Mouse (Mus musculus) lung, adult 18-20 months (tissue): Measurements from ENCODE around the gene Haus3.
A peak's percentile ranks its signal among the peaks of the same experiment; 100 is the strongest.

Experiments used
- DNase-seq, 2 experiments: peaks; one replicate each; pipeline ENCODE4 v3.0.0; 2022; ENCODE audit warnings: mixed read lengths in 2 of 2

Gene Haus3

GRCm38 (mm10) chr5:34186391-34186790 is 17.1 kb upstream of the Haus3 start:
- DNase-seq = peak; percentile 37 to 46

DNA sequence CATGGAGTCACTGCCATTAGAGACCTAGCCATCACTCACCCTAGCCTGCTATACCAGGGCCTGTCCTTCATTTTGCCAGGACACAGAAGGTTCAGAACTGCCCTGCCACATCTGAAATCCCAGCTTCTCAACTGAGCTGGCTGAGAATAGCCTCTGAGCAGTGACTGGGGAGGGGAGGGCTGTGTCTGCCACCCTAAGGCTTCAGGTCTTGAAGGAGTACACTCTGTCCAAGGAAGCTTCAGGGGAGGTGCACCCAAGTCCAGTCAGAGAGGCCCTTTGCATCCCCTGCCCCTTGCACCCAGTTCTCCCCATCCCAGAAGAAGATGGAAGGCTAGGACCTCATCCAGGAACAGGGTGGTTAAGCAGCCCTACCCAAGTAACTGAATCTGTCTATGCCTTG is 16.5 kb upstream of the Haus3 start:
- no peak for DNase-seq

- DNase-seq = peak in 1 of 2 experiments; percentile 3
These were observed 15.8 kb upstream of the Haus3 start for GRCm38 (mm10) chr5:34185051-34185580.

GRCm38 (mm10) chr5:34183976-34184375 is 14.6 kb upstream of the Haus3 start:
- peak in 1 of 2 experiments; percentile 1 for DNase-seq

GRCm38 (mm10) chr5:34183156-34183880 is 14.0 kb upstream of the Haus3 start:
- peak; percentile 83 to 90 for DNase-seq

- DNase-seq = peak; percentile 50 to 59
These were observed 13.2 kb upstream of the Haus3 start for GRCm38 (mm10) chr5:34182486-34182885.

DNA sequence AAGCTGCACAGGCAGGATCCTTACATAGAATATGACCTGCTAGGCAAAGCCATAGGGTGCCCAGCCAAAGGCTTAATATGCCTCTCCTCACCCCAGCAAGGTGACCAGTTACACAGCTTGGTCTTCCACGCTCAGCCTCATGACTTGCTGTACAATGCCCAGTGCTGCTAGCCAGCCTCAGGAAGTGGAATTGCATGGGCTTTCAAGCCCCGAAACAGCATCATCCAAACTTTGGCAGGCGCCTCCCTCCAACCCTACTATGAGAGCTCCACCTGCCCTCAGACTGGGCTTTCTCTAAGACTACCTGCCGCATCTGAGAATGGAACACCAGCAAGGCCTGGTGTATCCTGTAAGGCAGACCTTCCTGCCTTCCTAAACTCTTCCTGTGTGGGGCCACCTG is 8.5 kb upstream of the Haus3 start:
- DNase-seq = no peak

DNA sequence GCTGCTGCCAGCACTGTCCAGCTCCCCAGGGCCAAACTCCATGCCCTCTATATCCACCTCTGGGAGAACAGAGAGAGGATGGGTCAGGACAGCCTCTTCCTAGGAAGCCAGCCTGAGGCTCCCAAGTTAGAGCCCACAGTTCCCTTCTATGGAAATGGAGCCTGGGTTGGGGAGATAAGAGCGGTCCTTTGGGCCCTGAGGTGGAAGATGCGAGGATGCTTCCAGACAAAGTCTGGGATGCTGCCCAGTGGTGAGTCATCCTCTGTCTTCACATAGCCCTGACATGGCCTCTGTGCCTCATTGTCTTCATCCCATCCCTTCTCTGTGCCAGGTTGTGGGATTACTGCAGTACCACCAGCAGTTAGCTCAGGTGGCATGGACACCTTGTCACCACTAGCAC is 7.8 kb upstream of the Haus3 start:
- DNase-seq = no peak

- no peak for DNase-seq
These were observed 7.4 kb upstream of the Haus3 start for GRCm38 (mm10) chr5:34176691-34177090.

GRCm38 (mm10) chr5:34175403-34175694 is 6.0 kb upstream of the Haus3 start:
- DNase-seq = no peak

GRCm38 (mm10) chr5:34174550-34175402 is 5.4 kb upstream of the Haus3 start:
- no peak for DNase-seq

DNA sequence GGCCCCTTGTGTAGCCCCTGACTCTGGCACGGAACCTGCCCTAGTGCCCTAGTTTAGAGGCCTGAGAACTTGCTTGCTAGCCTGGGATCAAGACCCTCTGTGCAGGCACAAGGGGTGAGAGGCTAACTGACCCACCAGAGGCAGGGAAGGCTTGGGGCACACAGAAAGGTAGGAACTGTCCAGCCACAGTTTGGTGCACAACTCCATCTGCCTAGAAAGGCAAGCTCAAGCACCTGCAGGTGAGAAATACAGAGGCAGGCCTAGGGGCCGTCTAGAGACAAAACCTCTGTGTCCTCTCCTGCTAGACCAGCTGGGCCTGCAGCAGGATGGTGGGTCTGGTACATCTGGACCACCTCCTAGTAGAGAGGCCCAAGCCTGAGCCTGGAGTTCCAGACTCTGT is 4.7 kb upstream of the Haus3 start:
- no peak for DNase-seq

DNA sequence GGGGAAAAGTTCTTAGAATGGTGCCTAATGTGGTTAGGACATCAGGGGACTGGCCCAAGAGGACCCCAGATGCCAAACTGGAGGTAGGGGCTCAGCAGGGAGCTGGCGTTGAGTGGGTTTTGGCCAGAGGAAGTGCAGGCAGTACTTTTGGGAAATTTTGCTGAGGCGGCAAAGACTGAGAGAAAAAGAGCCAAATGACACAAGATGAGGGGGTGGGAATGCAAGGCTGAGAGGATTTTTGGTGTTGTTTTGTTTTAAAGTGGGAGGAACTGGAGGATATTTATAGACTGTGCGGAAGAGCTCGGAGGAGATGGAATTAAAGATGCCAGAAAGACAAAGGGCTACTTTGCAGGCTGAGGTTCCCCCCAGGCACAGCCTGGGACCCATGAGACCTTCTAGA is 1.4 kb upstream of the Haus3 start:
- no peak for DNase-seq

- DNase-seq = no peak
These were observed 627 bp upstream of the Haus3 start for GRCm38 (mm10) chr5:34169954-34170353.

- DNase-seq = no peak
These were observed 1.5 kb downstream of the Haus3 start for GRCm38 (mm10) chr5:34167857-34168256.

DNA sequence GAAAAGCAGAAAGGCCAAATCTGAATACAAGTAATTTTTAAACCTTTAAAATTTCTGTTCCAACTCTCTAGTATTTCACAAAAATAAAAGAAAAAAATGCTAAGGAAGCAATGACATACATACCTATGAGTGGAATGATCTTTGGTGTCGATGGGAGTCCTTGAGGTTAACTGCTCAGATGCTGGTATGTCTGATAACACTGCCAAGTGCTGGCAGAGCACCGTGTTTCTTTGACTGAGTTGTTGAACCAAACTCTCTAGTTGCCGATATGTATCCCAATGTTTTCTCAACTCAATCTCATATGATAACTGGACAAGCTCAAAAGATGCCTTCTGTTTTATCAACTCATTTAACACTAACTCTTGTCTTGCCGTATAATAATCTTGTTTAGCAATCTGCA is 3.5 kb downstream of the Haus3 start:
- no peak for DNase-seq

GRCm38 (mm10) chr5:34148476-34148875 is 20.9 kb downstream of the Haus3 start:
- DNase-seq = no peak

DNA sequence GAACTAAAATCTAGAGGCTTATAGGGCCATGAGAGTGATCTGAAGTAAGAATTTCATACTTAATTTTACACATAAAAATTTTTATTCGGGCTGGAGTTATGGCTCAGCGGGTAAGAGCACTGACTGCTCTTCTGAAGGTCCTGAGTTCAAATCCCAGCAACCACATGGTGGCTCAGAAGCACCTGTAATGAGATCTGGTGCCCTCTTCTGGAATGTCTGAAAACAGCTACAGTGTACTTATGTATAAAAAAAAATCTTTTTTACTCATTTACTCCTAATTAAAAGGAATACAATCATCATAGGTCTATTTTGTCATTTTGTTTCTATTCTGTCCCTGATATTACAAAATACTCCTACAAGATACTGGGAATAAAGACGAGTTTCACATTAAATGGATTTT is 21.8 kb downstream of the Haus3 start:
- DNase-seq = no peak

DNA sequence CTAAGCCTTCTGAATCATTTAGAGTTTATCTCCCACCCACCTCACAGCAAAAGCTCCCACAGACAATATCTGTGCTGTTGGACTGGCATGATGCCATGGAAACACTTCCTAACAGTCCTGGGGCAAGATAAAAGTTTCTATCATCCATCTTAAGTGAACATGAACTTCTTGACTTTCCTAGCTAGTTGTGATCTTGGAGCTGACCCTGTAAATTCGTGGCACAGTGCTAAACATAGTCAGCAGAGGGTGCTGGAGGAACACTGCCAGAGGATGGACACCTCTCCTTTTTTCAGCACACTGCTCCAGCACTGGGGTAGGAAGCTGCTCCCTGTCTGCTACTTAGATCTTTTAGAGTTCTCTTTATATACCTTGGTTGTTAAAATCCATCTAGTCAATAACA is 29.6 kb downstream of the Haus3 start:
- DNase-seq = peak; percentile 17 to 18

DNA sequence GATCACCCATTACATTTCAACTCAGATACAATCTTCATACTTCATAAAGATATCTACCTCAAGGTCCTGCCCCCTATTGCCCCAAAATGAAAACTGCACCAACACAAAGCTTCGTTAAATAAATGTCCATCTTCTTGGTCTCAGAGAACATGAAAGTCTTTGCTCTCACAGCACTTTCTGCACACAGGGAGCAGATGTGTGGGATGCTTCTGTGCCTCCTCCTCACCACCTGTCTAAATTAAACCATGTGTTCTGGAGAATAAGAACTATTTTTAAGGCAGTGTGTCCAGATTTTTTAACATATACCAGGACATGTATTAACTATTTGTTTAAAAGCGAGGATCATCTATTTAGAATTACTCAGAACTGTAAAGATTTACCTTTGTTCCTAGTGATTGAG is 36.6 kb downstream of the Haus3 start:
- no peak for DNase-seq

DNA sequence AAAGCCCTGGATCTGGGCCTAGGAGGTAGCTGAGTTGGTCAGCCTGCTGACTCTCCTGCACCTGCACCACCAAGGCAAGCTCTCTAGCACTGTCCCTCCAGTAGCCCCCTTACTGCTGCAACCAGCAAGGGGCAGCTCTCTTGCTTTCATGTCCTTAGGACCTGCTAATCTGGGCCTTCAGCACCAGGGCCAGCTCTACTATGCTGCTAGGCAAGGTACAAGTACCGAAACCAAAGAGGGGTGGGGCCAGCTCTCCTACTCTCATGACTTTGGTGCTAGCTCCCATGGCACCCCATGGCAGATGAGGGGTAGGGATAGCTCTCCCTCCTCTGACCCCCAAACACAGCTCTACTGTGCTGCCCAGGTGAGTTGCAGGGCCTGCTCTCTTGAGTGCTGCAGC is 45.2 kb downstream of the Haus3 start:
- DNase-seq = no peak

- no peak for DNase-seq
These were observed 50.0 kb downstream of the Haus3 start for GRCm38 (mm10) chr5:34119121-34119856.

- peak; percentile 15 to 27 for DNase-seq
These were observed 63.6 kb downstream of the Haus3 start for GRCm38 (mm10) chr5:34105681-34106080.
